Mouse (Mus musculus) brain, embryonic 14.5 days (tissue): ENCODE results near the gene Fsip1.

Source experiments
- CTCF ChIP-seq: fragments of 200-500 bp; IDR thresholded peaks from 2 replicates; pipeline ENCODE4 v1.5.1; 2012; ENCODE audit warnings: inconsistent platforms, mild to moderate bottlenecking, moderate library complexity, borderline replicate concordance; ENCODE audit not compliant: insufficient read depth, insufficient read length; ENCODE audit errors: extremely low read depth
- POLR2A ChIP-seq: fragments of 200-500 bp; IDR thresholded peaks from 2 replicates; pipeline ENCODE4 v1.6.1; 2012; ENCODE audit warnings: mild to moderate bottlenecking, inconsistent platforms, borderline replicate concordance; ENCODE audit not compliant: poor library complexity, insufficient read depth, insufficient read length, severe bottlenecking; ENCODE audit errors: extremely low read depth

DNA sequence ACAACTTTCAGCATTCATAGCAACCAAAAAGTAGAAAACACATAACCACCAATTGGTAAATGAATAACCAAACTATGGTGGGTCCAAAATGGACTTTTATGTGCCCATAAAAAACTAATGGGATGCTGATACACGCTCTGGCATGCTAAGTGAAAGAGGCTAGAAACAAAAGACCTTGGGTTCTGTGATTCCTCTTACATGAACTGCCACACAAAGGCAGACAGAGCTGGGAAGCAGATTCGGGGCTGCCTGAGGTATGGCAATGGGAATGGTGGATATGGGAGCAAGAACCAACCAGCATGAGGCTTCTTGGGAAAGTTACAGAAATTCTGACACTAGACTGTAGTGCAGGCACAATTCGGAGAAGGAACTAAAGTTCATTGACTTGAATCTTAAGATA is 25.7 kb upstream of the Fsip1 start:
- TF ChIP-seq CTCF (no peak), POLR2A (no peak)
